Mouse (Mus musculus) lung, postnatal 0 days (tissue): ENCODE data around the gene Bmp5. TPM values are rescaled to one million over a fixed set of nuclear protein-coding genes. Genes with fewer than 3 reads are reported as not detected.
A peak's percentile ranks its signal among the peaks of the same experiment; 100 is the strongest.

Experiments
- ATAC-seq: fragments of 200-750 bp; cut with Nextera tagmentation; 2 replicates; pipeline ENCODE4 v1.8.0; 2017; ENCODE audit warnings: moderate library complexity
- DNase-seq: peaks from one replicate; pipeline ENCODE4 v3.0.0-alpha.2; 2016; ENCODE audit warnings: low spot score
- H3K27ac ChIP-seq: fragments of 300-500 bp; sonication (generic); 2 replicates; pipeline ENCODE4 v1.5.1; 2014; ENCODE audit warnings: antibody characterized with exemption, mild to moderate bottlenecking, low read length, mixed read lengths
- H3K27me3 ChIP-seq: fragments of 300-500 bp; sonication (generic); replicated peaks from 2 replicates; pipeline ENCODE4 v1.6.1; 2014; ENCODE audit warnings: low read length, mixed read lengths; ENCODE audit not compliant: insufficient read depth
- H3K36me3 ChIP-seq: fragments of 300-500 bp; sonication (generic); 2 replicates; pipeline ENCODE4 v1.6.1; 2014; ENCODE audit warnings: low read length, mixed read lengths; ENCODE audit not compliant: insufficient read depth
- H3K4me1 ChIP-seq: fragments of 300-500 bp; sonication (generic); 2 replicates; pipeline ENCODE4 v1.6.1; 2014; ENCODE audit warnings: antibody characterized with exemption, low read depth, low read length, mixed read lengths; ENCODE audit not compliant: insufficient read depth
- H3K4me2 ChIP-seq: fragments of 300-500 bp; sonication (generic); replicated peaks from 2 replicates; pipeline ENCODE4 v1.6.1; 2014; ENCODE audit warnings: low read depth, mild to moderate bottlenecking, low read length, moderate library complexity, mixed read lengths
- H3K4me3 ChIP-seq: fragments of 300-500 bp; sonication (generic); 2 replicates; pipeline ENCODE4 v1.5.1; 2014; ENCODE audit warnings: low read depth, low read length
- H3K9ac ChIP-seq: fragments of 300-500 bp; sonication (generic); replicated peaks from 2 replicates; pipeline ENCODE4 v1.6.1; 2014; ENCODE audit warnings: low read depth, mild to moderate bottlenecking
- H3K9me3 ChIP-seq: fragments of 300-500 bp; sonication (generic); 2 replicates; pipeline ENCODE4 v1.6.1; 2016; ENCODE audit warnings: low read length, mixed read lengths
- CTCF ChIP-seq: IDR thresholded peaks from 2 replicates; pipeline ENCODE4 v1.5.1; 2016; ENCODE audit warnings: antibody characterized with exemption, mild to moderate bottlenecking
- EP300 ChIP-seq: IDR thresholded peaks from 2 replicates; pipeline ENCODE4 v1.6.1; 2016; ENCODE audit warnings: antibody characterized with exemption, mild to moderate bottlenecking, control low read depth
- WGBS: fragments of 180-500 bp; shearing (Covaris S2); extraction: QIAGEN DNeasy Blood & Tissue Kit; methylation state at CpG from one replicate; pipeline ENCODE4 v1.1.7; 2014; 5-methylcytosine and 5-hydroxymethylcytosine counted together
- polyA plus RNA-seq: library from polyadenylated mRNA; unstranded; fragments of >200 nt; fragmentation: Nextera tagmentation; extraction: Ambion mirVana; gene quantifications from 2 replicates; pipeline ENCODE4 v1.2.1, GENCODE M21; 2015

The Bmp5 gene
- polyA plus RNA-seq, 1 experiment from 2014 or later: 14.7 TPM

GRCm38 (mm10) chr9:75850670-75851228 is 75.6 kb downstream of the Bmp5 start:
- no peak for ATAC-seq
- Histone ChIP-seq H3K4me3 (no peak overlapping the region), H3K9me3 (no peaks in the 10 kb centered on the region), H3K4me2 (no peak overlapping the region), H3K27ac (no peak overlapping the region), H3K27me3 (no peaks in the 10 kb centered on the region), H3K9ac (no peak overlapping the region), H3K36me3 (no peaks in the 10 kb centered on the region), H3K4me1 (no peaks in the 10 kb centered on the region)
- WGBS: 56% methylated on average over 5 of the region's 5 CpGs
- no peak for TF ChIP-seq CTCF
- TF ChIP-seq EP300: no peak
- no peak for DNase-seq

GRCm38 (mm10) chr9:75858161-75858560 is 83.0 kb downstream of the Bmp5 start:
- Histone ChIP-seq H3K9me3 (no peaks in the 10 kb centered on the region), H3K36me3 (no peaks in the 10 kb centered on the region), H3K4me2 (no peak overlapping the region), H3K27ac (no peak overlapping the region), H3K4me1 (no peaks in the 10 kb centered on the region), H3K4me3 (no peak overlapping the region), H3K27me3 (no peaks in the 10 kb centered on the region), H3K9ac (no peak overlapping the region)
- 75% methylated on average over 3 of the region's 3 CpGs for WGBS
- TF ChIP-seq CTCF: no peak
- no peak for TF ChIP-seq EP300
- no peak for ATAC-seq
- no peak for DNase-seq

DNA sequence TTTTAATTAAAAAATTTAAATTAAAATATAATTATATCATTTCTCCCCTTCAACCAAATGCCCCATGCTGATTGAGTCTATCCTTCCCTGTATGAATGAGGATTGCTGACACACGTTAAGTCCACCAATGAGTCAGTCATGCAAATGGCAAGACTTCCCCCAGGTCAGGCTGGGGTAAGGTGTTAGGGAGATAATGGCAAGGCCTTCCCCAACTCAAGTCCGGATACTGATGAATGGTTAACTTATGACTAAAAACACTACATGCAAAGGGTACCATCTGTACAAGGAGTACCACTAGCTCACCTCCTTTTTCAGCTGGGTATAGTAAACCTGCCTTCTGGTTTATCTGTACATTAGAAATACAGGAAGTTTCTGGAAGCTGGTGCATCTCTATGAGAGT is 83.8 kb downstream of the Bmp5 start:
- H3K27ac ChIP-seq: no peak overlapping the region
- H3K9ac ChIP-seq: no peak overlapping the region
- H3K4me3 ChIP-seq: no peak overlapping the region
- no peaks in the 10 kb centered on the region for H3K4me1 ChIP-seq
- ATAC-seq (no peak), DNase-seq (no peak)
- WGBS: 77% methylated on average over 2 of the region's 2 CpGs
- H3K4me2 ChIP-seq: no peak overlapping the region
- TF ChIP-seq CTCF (no peak), EP300 (no peak)
- H3K27me3 ChIP-seq: no peaks in the 10 kb centered on the region
- no peaks in the 10 kb centered on the region for H3K36me3 ChIP-seq
- no peaks in the 10 kb centered on the region for H3K9me3 ChIP-seq

- H3K9ac ChIP-seq: no peak overlapping the region
- no peaks in the 10 kb centered on the region for H3K4me1 ChIP-seq
- peak; percentile 90 for ATAC-seq
- H3K9me3 ChIP-seq: no peaks in the 10 kb centered on the region
- 25% methylated on average over 7 of the region's 7 CpGs for WGBS
- TF ChIP-seq CTCF (no peak), EP300 (peak; percentile 67)
- no peak overlapping the region for H3K4me3 ChIP-seq
- peak overlapping the region; percentile 35; the same call in 1 of the 2 replicates for H3K4me2 ChIP-seq
- H3K36me3 ChIP-seq: no peaks in the 10 kb centered on the region
- H3K27ac ChIP-seq: peak overlapping the region; percentile 67
- no peaks in the 10 kb centered on the region for H3K27me3 ChIP-seq
- DNase-seq: peak; percentile 90
These were observed 95.4 kb downstream of the Bmp5 start for GRCm38 (mm10) chr9:75870332-75871177.

GRCm38 (mm10) chr9:75876333-75876732 is 101.2 kb downstream of the Bmp5 start:
- TF ChIP-seq CTCF (no peak), EP300 (peak; percentile 44; the same call in 1 of the 2 replicates)
- Histone ChIP-seq H3K4me3 (no peak overlapping the region), H3K4me1 (no peaks in the 10 kb centered on the region), H3K9ac (no peak overlapping the region), H3K4me2 (no peak overlapping the region), H3K9me3 (no peaks in the 10 kb centered on the region), H3K27ac (no peak overlapping the region), H3K27me3 (no peaks in the 10 kb centered on the region), H3K36me3 (no peaks in the 10 kb centered on the region)
- 37% methylated on average over 2 of the region's 2 CpGs for WGBS
- ATAC-seq (peak; percentile 75), DNase-seq (peak; percentile 74)

GRCm38 (mm10) chr9:75883481-75884190 is 108.5 kb downstream of the Bmp5 start:
- H3K36me3 ChIP-seq: no peaks in the 10 kb centered on the region
- H3K9me3 ChIP-seq: no peaks in the 10 kb centered on the region
- DNase-seq: no peak
- H3K4me1 ChIP-seq: no peaks in the 10 kb centered on the region
- no peak for TF ChIP-seq CTCF
- no peak for TF ChIP-seq EP300
- WGBS: 88% methylated on average over 4 of the region's 4 CpGs
- ATAC-seq: no peak
- H3K9ac ChIP-seq: no peak overlapping the region
- no peak overlapping the region for H3K4me2 ChIP-seq
- no peak overlapping the region for H3K27ac ChIP-seq
- no peak overlapping the region for H3K4me3 ChIP-seq
- H3K27me3 ChIP-seq: no peaks in the 10 kb centered on the region
